Mouse (Mus musculus) ES-Bruce4 (cell line): ENCODE data around the gene B4galnt2. TPM values are rescaled to one million over a fixed set of nuclear protein-coding genes. Genes with fewer than 3 reads are reported as not detected.

Source experiments
- H3K27ac ChIP-seq: 2 replicates; pipeline ENCODE4 v1.5.1; 2012; ENCODE audit warnings: low read length, inconsistent platforms; ENCODE audit not compliant: insufficient read depth
- H3K27me3 ChIP-seq: 2 replicates; pipeline ENCODE4 v1.6.1; 2012; ENCODE audit warnings: mild to moderate bottlenecking, low read length, inconsistent platforms; ENCODE audit not compliant: control insufficient read depth, poor library complexity, insufficient read depth, severe bottlenecking
- H3K36me3 ChIP-seq: 2 replicates; pipeline ENCODE4 v1.6.1; 2012; ENCODE audit warnings: inconsistent platforms, mild to moderate bottlenecking, low read length, moderate library complexity; ENCODE audit not compliant: control insufficient read depth, poor library complexity, insufficient read depth, severe bottlenecking
- H3K4me1 ChIP-seq: one replicate; pipeline ENCODE4 v1.8.1; 2011; ENCODE audit warnings: low read length; ENCODE audit not compliant: control insufficient read depth, insufficient read depth
- H3K4me3 ChIP-seq: 2 replicates; pipeline ENCODE4 v1.5.1; 2011; ENCODE audit warnings: low read depth, mild to moderate bottlenecking, low read length
- H3K9ac ChIP-seq: 2 replicates; pipeline ENCODE4 v1.6.1; 2012; ENCODE audit warnings: low read depth, mild to moderate bottlenecking, inconsistent platforms; ENCODE audit not compliant: poor library complexity, severe bottlenecking
- H3K9me3 ChIP-seq: replicated peaks from 2 replicates; pipeline ENCODE4 v1.6.1; 2012; ENCODE audit warnings: mild to moderate bottlenecking, low read length, inconsistent platforms; ENCODE audit not compliant: control insufficient read depth, poor library complexity, insufficient read depth, severe bottlenecking
- CTCF ChIP-seq: IDR thresholded peaks from one replicate; pipeline ENCODE4 v1.8.1; 2011; ENCODE audit warnings: low read depth, low read length
- EP300 ChIP-seq: IDR thresholded peaks from 2 replicates; pipeline ENCODE4 v1.6.1; 2011; ENCODE audit warnings: low read depth, low read length; ENCODE audit not compliant: insufficient read depth
- POLR2A ChIP-seq: IDR thresholded peaks from one replicate; pipeline ENCODE4 v1.8.1; 2011; ENCODE audit warnings: low read length; ENCODE audit not compliant: insufficient read depth
- polyA plus RNA-seq: library from polyadenylated mRNA; stranded (reverse); fragments of >200 nt; gene quantifications from 2 replicates; pipeline ENCODE4 v1.2.4, GENCODE M21; 2011; ENCODE audit warnings: low read depth; ENCODE audit not compliant: missing spikeins, insufficient read depth, insufficient read length

The B4galnt2 gene
- polyA plus RNA-seq, 1 experiment = 4.5 TPM

- Histone ChIP-seq H3K27ac (no peak overlapping the region), H3K4me1 (peaks cover 5% of the 10 kb centered on the region), H3K36me3 (no peaks in the 10 kb centered on the region)
Observed at GRCm38 (mm10) chr11:95834742-95835710, 79.7 kb downstream of the B4galnt2 start.

GRCm38 (mm10) chr11:95834143-95834667 is 80.5 kb downstream of the B4galnt2 start:
- Histone ChIP-seq H3K9ac (no peak overlapping the region), H3K4me3 (0 out of 2 replicates have a peak overlapping the region, but pooled peaks have one; percentile 11), H3K27me3 (no peaks in the 10 kb centered on the region), H3K9me3 (no peaks in the 10 kb centered on the region), H3K4me1 (peaks cover 5% of the 10 kb centered on the region), H3K36me3 (no peaks in the 10 kb centered on the region), H3K27ac (no peak overlapping the region)
- TF ChIP-seq POLR2A (no peak), CTCF (no peak), EP300 (no peak)

More at GRCm38 (mm10) chr11:95834742-95835710, 79.7 kb downstream of the B4galnt2 start:
- Histone ChIP-seq H3K4me3 (no peak overlapping the region), H3K9ac (no peak overlapping the region), H3K27me3 (no peaks in the 10 kb centered on the region), H3K9me3 (no peaks in the 10 kb centered on the region)
- TF ChIP-seq POLR2A (no peak), CTCF (no peak), EP300 (no peak)

- TF ChIP-seq EP300 (no peak), CTCF (no peak), POLR2A (no peak)
- H3K4me1 ChIP-seq = peaks cover 5% of the 10 kb centered on the region
Observed at GRCm38 (mm10) chr11:95833631-95834142, 81.0 kb downstream of the B4galnt2 start.

DNA sequence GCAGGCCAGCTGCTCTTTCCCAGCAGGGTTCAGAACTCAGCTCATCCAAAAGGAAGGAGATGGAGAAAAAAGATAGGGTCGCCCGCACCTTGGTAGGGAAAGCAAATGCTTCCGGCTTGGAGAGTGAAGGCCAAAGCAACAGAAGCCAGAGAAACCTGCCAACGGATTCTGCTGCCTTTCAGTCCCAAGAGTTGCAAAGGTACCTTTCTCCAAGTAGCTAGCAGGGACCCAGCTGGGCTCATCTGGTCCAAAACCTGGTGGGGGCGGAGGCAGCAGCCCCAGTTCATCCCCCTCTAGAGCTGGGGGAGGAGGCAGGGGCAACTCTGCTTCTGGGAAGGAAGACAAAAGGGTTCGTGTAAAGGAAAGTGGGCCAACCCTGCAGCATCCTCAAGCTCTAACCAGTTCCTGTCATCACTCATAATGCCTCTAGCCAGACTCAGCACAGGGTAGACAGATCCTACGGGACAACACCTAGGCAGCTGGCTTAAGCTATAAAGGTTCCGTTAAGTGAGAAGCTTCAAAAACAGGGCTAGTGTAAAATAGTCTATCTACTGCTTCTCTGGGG is 81.6 kb downstream of the B4galnt2 start:
- H3K9me3 ChIP-seq = no peaks in the 10 kb centered on the region
- no peak overlapping the region for H3K27ac ChIP-seq
- H3K4me3 ChIP-seq = no peak overlapping the region
- no peaks in the 10 kb centered on the region for H3K27me3 ChIP-seq
- TF ChIP-seq POLR2A (no peak), EP300 (no peak), CTCF (no peak)
- no peak overlapping the region for H3K9ac ChIP-seq
- H3K4me1 ChIP-seq = peaks cover 5% of the 10 kb centered on the region
- no peaks in the 10 kb centered on the region for H3K36me3 ChIP-seq

More at GRCm38 (mm10) chr11:95833631-95834142, 81.0 kb downstream of the B4galnt2 start:
- no peaks in the 10 kb centered on the region for H3K27me3 ChIP-seq
- H3K9ac ChIP-seq = no peak overlapping the region
- no peaks in the 10 kb centered on the region for H3K9me3 ChIP-seq
- H3K27ac ChIP-seq = no peak overlapping the region
- no peaks in the 10 kb centered on the region for H3K36me3 ChIP-seq
- no peak overlapping the region for H3K4me3 ChIP-seq

DNA sequence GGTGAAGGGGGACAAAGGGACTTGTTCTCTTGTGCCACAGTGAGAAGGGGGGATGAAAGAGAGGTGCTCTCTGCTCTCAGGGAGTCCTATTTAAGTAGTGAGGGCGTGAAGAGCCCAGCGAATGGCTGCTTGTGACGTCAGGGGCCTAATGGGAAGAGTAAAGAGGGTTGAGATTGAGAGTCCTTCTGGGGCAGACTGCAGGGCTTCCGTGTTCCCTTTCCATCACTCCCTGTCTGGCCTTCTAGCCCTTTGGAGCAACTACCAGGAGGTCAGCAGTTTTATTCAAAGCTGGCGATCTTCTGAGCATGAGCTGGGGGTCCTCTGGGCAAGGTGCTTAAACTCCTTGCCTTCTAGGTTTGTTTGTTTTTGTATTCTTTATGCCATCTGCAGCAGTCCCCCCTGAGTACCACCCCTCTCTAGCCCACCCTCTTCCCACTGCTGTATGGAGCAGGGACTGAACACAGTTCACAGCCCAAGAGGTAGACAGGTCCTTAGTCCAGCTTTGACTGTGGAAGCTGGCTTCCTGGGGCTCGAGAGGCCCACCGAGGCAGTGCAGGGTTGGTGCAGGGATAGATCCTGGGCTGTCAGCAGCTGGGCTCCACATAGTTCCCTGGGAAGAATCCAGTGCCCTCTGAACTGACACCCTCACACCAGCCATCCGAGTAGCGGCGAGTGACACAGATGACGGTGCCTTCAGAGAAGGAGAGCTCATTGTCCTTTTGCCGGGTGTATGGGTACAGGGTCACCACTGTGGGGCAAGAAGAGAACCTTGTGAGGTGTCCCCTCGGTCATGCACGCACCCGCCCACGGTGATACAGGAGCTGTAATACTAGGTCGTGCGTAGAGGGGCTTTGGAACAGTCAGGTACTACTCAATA is 82.3 kb downstream of the B4galnt2 start:
- Histone ChIP-seq H3K4me3 (no peak overlapping the region), H3K9me3 (no peaks in the 10 kb centered on the region), H3K27me3 (no peaks in the 10 kb centered on the region), H3K4me1 (peaks cover 5% of the 10 kb centered on the region), H3K27ac (no peak overlapping the region), H3K36me3 (no peaks in the 10 kb centered on the region), H3K9ac (no peak overlapping the region)
- TF ChIP-seq POLR2A = no peak
